Mouse (Mus musculus) ES-Bruce4 (cell line): ENCODE data around the gene AC134908.4. TPM values are rescaled to one million over a fixed set of nuclear protein-coding genes. Genes with fewer than 3 reads are reported as not detected.

Experiments used
- H3K27ac ChIP-seq: 2 replicates; pipeline ENCODE4 v1.5.1; 2012; ENCODE audit warnings: low read length, inconsistent platforms; ENCODE audit not compliant: insufficient read depth
- H3K27me3 ChIP-seq: 2 replicates; pipeline ENCODE4 v1.6.1; 2012; ENCODE audit warnings: mild to moderate bottlenecking, low read length, inconsistent platforms; ENCODE audit not compliant: control insufficient read depth, poor library complexity, insufficient read depth, severe bottlenecking
- H3K36me3 ChIP-seq: 2 replicates; pipeline ENCODE4 v1.6.1; 2012; ENCODE audit warnings: inconsistent platforms, mild to moderate bottlenecking, low read length, moderate library complexity; ENCODE audit not compliant: control insufficient read depth, poor library complexity, insufficient read depth, severe bottlenecking
- H3K4me1 ChIP-seq: one replicate; pipeline ENCODE4 v1.8.1; 2011; ENCODE audit warnings: low read length; ENCODE audit not compliant: control insufficient read depth, insufficient read depth
- H3K4me3 ChIP-seq: 2 replicates; pipeline ENCODE4 v1.5.1; 2011; ENCODE audit warnings: low read depth, mild to moderate bottlenecking, low read length
- H3K9ac ChIP-seq: 2 replicates; pipeline ENCODE4 v1.6.1; 2012; ENCODE audit warnings: low read depth, mild to moderate bottlenecking, inconsistent platforms; ENCODE audit not compliant: poor library complexity, severe bottlenecking
- H3K9me3 ChIP-seq: replicated peaks from 2 replicates; pipeline ENCODE4 v1.6.1; 2012; ENCODE audit warnings: mild to moderate bottlenecking, low read length, inconsistent platforms; ENCODE audit not compliant: control insufficient read depth, poor library complexity, insufficient read depth, severe bottlenecking
- CTCF ChIP-seq: IDR thresholded peaks from one replicate; pipeline ENCODE4 v1.8.1; 2011; ENCODE audit warnings: low read depth, low read length
- EP300 ChIP-seq: IDR thresholded peaks from 2 replicates; pipeline ENCODE4 v1.6.1; 2011; ENCODE audit warnings: low read depth, low read length; ENCODE audit not compliant: insufficient read depth
- POLR2A ChIP-seq: IDR thresholded peaks from one replicate; pipeline ENCODE4 v1.8.1; 2011; ENCODE audit warnings: low read length; ENCODE audit not compliant: insufficient read depth
- polyA plus RNA-seq: library from polyadenylated mRNA; stranded (reverse); fragments of >200 nt; gene quantifications from 2 replicates; pipeline ENCODE4 v1.2.4, GENCODE M21; 2011; ENCODE audit warnings: low read depth; ENCODE audit not compliant: missing spikeins, insufficient read depth, insufficient read length

AC134908.4 gene
- polyA plus RNA-seq, 1 experiment: 2.6 TPM

- no peak overlapping the region for H3K27ac ChIP-seq
- peaks cover 4% of the 10 kb centered on the region for H3K4me1 ChIP-seq
Measured at GRCm38 (mm10) chr17:25831451-25832281, 36.2 kb upstream of the AC134908.4 start.

DNA sequence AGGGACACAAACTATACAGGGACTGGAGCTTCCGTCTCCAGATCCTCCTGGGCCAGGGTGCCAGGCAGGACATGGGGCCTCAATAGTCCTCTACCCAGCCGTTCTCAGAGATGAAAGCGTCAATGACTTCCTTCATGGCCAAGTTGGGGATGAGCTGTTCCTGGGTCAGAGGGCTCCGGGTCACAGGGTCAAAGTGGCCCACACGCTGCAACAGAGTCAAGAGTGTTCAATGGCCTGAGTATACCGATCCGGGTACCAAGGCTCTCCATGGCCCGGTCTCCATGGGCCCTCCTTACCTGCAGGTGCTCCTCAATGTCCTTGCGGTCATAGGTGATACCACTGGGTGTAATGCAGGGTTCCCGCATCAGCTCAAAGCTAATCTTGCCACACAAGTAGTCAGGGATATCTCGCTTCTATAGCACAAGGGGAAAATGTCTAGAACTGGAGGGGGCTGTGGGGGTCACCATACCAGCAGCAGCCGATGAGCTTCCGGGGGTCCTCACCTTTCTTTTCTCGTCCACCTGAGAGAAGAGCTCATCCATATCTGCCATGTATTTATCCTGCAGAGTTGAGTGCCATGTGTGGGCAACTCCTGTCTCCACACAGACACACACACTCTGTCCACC is 35.5 kb upstream of the AC134908.4 start:
- Histone ChIP-seq H3K27ac (no peak overlapping the region), H3K36me3 (peaks cover 16% of the 10 kb centered on the region), H3K9me3 (no peaks in the 10 kb centered on the region), H3K27me3 (no peaks in the 10 kb centered on the region), H3K9ac (no peak overlapping the region), H3K4me1 (peaks cover 4% of the 10 kb centered on the region), H3K4me3 (no peak overlapping the region)
- TF ChIP-seq POLR2A: no peak
- no peak for TF ChIP-seq EP300
- TF ChIP-seq CTCF: no peak

More at GRCm38 (mm10) chr17:25831451-25832281, 36.2 kb upstream of the AC134908.4 start:
- TF ChIP-seq EP300: no peak
- TF ChIP-seq CTCF: no peak
- no peak for TF ChIP-seq POLR2A
- Histone ChIP-seq H3K9me3 (no peaks in the 10 kb centered on the region), H3K27me3 (no peaks in the 10 kb centered on the region), H3K4me3 (peak overlapping the region; percentile 82), H3K9ac (peak overlapping the region; percentile 86), H3K36me3 (peaks cover 16% of the 10 kb centered on the region)

DNA sequence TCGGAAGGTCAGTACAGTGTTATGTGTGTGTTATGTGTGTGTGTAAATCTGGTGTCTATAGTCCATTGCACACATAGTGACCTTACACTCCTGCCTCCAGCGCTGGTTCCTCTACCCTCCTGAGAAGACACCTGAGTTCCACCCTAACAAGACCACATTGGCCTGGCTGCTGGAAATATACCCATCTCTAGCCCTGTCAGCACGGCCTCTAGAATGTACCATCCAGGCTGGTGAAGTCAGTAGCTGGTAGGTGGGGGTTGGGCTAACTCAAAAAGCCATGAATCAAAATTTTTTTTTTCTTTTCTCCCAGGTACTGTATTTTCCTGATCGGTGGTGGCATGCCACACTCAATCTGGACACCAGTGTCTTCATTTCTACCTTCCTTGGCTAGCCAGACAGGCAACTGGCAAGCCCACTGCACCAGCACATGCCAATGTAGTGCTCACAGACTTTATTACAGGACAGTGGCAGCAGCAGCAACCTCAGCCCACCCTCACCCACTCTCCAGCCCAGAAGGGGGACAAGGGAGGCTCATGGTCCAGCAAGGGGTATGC is 34.8 kb upstream of the AC134908.4 start:
- Histone ChIP-seq H3K9me3 (no peaks in the 10 kb centered on the region), H3K4me3 (no peak overlapping the region), H3K27me3 (no peaks in the 10 kb centered on the region), H3K36me3 (peaks cover 16% of the 10 kb centered on the region), H3K4me1 (peaks cover 4% of the 10 kb centered on the region), H3K27ac (no peak overlapping the region), H3K9ac (no peak overlapping the region)
- no peak for TF ChIP-seq CTCF
- no peak for TF ChIP-seq EP300
- TF ChIP-seq POLR2A: no peak

DNA sequence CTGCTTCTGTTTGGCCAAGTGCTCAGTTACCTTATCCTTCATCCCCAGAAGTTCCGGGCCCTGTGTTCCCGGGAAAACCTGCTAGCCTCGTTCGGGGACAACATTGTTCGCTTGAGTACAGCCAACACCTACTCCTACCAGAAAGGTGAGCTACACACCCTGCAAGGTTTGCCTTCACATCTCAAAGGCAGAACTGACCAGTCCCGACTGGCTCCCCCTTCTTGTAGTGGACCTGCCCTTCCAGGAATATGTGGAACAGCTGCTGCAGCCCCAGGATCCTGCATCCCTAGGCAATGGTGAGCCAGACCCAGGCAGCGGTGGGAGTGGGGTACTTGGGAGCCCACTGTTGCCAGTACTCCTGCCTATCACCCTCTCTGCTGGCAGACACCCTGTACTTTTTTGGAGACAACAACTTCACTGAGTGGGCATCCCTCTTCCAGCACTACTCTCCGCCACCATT is 34.1 kb upstream of the AC134908.4 start:
- no peaks in the 10 kb centered on the region for H3K9me3 ChIP-seq
- H3K4me1 ChIP-seq: peaks cover under 1% of the 10 kb centered on the region
- no peak for TF ChIP-seq CTCF
- no peak for TF ChIP-seq EP300
- TF ChIP-seq POLR2A: no peak
- peak overlapping the region; percentile 36 for H3K9ac ChIP-seq
- peak overlapping the region; percentile 23; the same call in 1 of the 2 replicates for H3K27ac ChIP-seq
- H3K27me3 ChIP-seq: no peaks in the 10 kb centered on the region
- peak overlapping the region; percentile 81 for H3K4me3 ChIP-seq
- H3K36me3 ChIP-seq: peaks cover 16% of the 10 kb centered on the region

DNA sequence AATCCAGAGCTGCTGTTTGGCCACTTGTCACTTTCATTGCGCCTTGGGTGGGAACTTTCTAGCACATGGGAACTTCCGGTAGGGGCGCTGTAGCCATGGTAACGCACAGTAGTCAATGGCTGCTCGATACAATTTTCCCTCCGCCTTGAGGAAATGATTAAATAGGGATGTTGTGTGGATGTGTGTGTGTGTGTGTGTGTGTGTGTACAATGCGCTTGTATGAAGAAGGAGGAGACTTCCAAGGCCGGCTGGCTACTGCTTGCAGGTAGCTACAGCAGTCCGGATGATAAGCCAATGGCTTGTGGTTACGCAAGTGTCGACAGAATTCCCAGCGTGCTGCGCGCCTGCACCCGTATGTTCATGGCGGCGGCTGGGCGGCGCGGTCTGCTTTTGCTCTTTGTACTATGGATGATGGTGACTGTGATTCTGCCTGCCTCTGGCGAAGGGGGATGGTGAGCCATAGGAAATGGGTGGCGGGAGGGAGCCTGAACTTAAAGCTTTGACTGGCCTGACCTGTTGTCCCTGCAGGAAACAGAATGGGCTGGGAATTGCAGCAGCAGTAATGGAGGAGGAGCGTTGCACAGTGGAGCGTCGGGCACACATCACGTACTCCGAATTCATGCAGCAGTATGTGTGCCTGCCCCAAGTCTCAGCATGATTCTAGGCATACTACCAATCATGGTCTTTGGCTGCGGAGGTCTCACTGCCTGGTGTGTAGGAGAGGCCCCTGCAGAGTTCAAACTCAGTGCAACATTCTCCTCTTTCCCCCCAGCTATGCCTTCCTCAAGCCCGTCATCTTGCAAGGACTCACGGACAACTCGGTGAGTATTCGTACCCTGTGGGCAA is 33.5 kb upstream of the AC134908.4 start, which contains the start of gene Jmjd8:
Gene Jmjd8, plus strand, starts transcription at position 156 of the 846 bp plus-strand sequence.
- peaks cover 16% of the 10 kb centered on the region for H3K36me3 ChIP-seq
- peak within 1 kb of the TSS; percentile 81 for H3K4me3 ChIP-seq
- H3K4me1 ChIP-seq: no peaks in the 10 kb centered on the region
- TF ChIP-seq POLR2A (peak; percentile 72), EP300 (no peak), CTCF (peak; percentile 15)
- H3K27me3 ChIP-seq: no peaks in the 10 kb centered on the region
- H3K27ac ChIP-seq: peak within 1 kb of the TSS; percentile 23; the same call in 1 of the 2 replicates
- H3K9ac ChIP-seq: peak within 1 kb of the TSS; percentile 36
- H3K9me3 ChIP-seq: no peaks in the 10 kb centered on the region
